Mouse (Mus musculus) liver, postnatal 0 days (tissue): ENCODE results near the gene Harbi1.

Source experiments
- CTCF ChIP-seq: sonication (generic); IDR thresholded peaks from 2 replicates; pipeline ENCODE4 v1.5.1; 2016; ENCODE audit warnings: antibody characterized with exemption, low read depth
- EP300 ChIP-seq: IDR thresholded peaks from 2 replicates; pipeline ENCODE4 v1.6.1; 2016; ENCODE audit warnings: antibody characterized with exemption, low read depth, mild to moderate bottlenecking

GRCm38 (mm10) chr2:91735221-91735620, 24.6 kb downstream of the Harbi1 start:
- TF ChIP-seq CTCF (no peak), EP300 (no peak)
